Mouse (Mus musculus) skeletal muscle tissue, adult 2 months (tissue): ENCODE measurements around the gene Dok5.
A peak's percentile ranks its signal among the peaks of the same experiment; 100 is the strongest.

ENCODE experiments used
- DNase-seq: peaks from one replicate; pipeline ENCODE4 v3.0.0-alpha.2; 2012; ENCODE audit warnings: low read depth, low spot score

The Dok5 gene

GRCm38 (mm10) chr2:170858640-170859039, 127.0 kb downstream of the Dok5 start:
- no peak for DNase-seq

- DNase-seq: no peak
Observed at GRCm38 (mm10) chr2:170860576-170860975, 129.0 kb downstream of the Dok5 start.

- no peak for DNase-seq
Observed at GRCm38 (mm10) chr2:170862799-170863198, 131.2 kb downstream of the Dok5 start.

- DNase-seq: no peak
Observed at GRCm38 (mm10) chr2:170863201-170863600, 131.6 kb downstream of the Dok5 start.

- no peak for DNase-seq
Observed at GRCm38 (mm10) chr2:170864043-170864442, 132.4 kb downstream of the Dok5 start.

- no peak for DNase-seq
Observed at GRCm38 (mm10) chr2:170864820-170865219, 133.2 kb downstream of the Dok5 start.

GRCm38 (mm10) chr2:170870566-170870965, 139.0 kb downstream of the Dok5 start:
- DNase-seq: no peak

GRCm38 (mm10) chr2:170871469-170871868, 139.9 kb downstream of the Dok5 start:
- no peak for DNase-seq

- peak; percentile 45 for DNase-seq
Observed at GRCm38 (mm10) chr2:170873382-170873781, 141.8 kb downstream of the Dok5 start.

- DNase-seq: peak; percentile 33
Observed at GRCm38 (mm10) chr2:170877515-170877914, 145.9 kb downstream of the Dok5 start.

GRCm38 (mm10) chr2:170877936-170878335, 146.3 kb downstream of the Dok5 start:
- no peak for DNase-seq

GRCm38 (mm10) chr2:170884209-170884801, 152.7 kb downstream of the Dok5 start:
- DNase-seq: no peak

GRCm38 (mm10) chr2:170887984-170888383, 156.4 kb downstream of the Dok5 start:
- no peak for DNase-seq

GRCm38 (mm10) chr2:170895096-170895495, 163.5 kb downstream of the Dok5 start:
- no peak for DNase-seq

- DNase-seq: no peak
Observed at GRCm38 (mm10) chr2:170902204-170903028, 170.8 kb downstream of the Dok5 start.

- no peak for DNase-seq
Observed at GRCm38 (mm10) chr2:170903029-170903306, 171.4 kb downstream of the Dok5 start.

GRCm38 (mm10) chr2:170903367-170903766, 171.8 kb downstream of the Dok5 start:
- DNase-seq: no peak

- DNase-seq: peak; percentile 7
Observed at GRCm38 (mm10) chr2:170912589-170913223, 181.1 kb downstream of the Dok5 start.

GRCm38 (mm10) chr2:170913863-170914262, 182.3 kb downstream of the Dok5 start:
- no peak for DNase-seq

GRCm38 (mm10) chr2:170915646-170916045, 184.0 kb downstream of the Dok5 start:
- DNase-seq: no peak

GRCm38 (mm10) chr2:170922260-170922659, 190.7 kb downstream of the Dok5 start:
- DNase-seq: peak; percentile 13

GRCm38 (mm10) chr2:170924131-170924530, 192.5 kb downstream of the Dok5 start:
- DNase-seq: no peak

GRCm38 (mm10) chr2:170926237-170926636, 194.6 kb downstream of the Dok5 start:
- no peak for DNase-seq
